Mouse (Mus musculus): ENCODE data around the gene Sgip1. TPM values are rescaled to one million over a fixed set of nuclear protein-coding genes. Genes with fewer than 3 reads are reported as not detected.

Gene Sgip1
- 69.0 and 78.3 TPM in 2 replicates for polyA plus RNA-seq (2015; fragmentation: Nextera tagmentation; extraction: Ambion mirVana)

DNA sequence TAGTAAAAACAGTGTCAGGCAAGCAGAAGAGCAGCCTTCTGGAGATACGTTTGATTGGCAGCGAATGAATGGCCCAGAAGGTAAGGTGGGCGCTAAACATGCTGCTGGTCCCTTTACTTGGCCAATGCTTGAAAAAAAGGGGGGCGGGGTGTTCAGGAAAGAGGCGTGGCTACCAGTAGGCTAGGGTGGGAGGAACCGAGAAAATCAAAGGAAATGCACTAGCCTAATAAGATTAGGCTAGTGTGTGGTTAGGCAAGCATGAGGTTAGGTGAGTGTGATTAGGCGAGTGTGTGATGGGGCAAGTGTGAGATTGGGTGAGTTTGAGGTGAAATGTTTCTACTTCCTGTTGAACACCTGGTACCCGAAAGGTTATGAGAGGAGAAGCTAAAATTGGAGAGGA lies at the start of gene Sgip1:
TSS of gene Sgip1 (plus strand) at position 11 of the 400 bp plus-strand sequence.
- WGBS: 72% methylated on average over 8 of the region's 8 CpGs
- H3K36me3 ChIP-seq: no peaks in the 10 kb centered on the region
- H3K4me3 ChIP-seq (replicated peaks): no peak within 1 kb of the TSS
- no peaks in the 10 kb centered on the region for H3K9me3 ChIP-seq (replicated peaks)
- no peaks in the 10 kb centered on the region for H3K4me1 ChIP-seq
- no peak within 1 kb of the TSS for H3K9ac ChIP-seq (replicated peaks)
- no peak within 1 kb of the TSS for H3K4me2 ChIP-seq
- no peaks in the 10 kb centered on the region for H3K27me3 ChIP-seq (replicated peaks)
- no peak within 1 kb of the TSS for H3K27ac ChIP-seq (replicated peaks)
- no peak for ATAC-seq (ENCODE audit: low FRiP score)

DNA sequence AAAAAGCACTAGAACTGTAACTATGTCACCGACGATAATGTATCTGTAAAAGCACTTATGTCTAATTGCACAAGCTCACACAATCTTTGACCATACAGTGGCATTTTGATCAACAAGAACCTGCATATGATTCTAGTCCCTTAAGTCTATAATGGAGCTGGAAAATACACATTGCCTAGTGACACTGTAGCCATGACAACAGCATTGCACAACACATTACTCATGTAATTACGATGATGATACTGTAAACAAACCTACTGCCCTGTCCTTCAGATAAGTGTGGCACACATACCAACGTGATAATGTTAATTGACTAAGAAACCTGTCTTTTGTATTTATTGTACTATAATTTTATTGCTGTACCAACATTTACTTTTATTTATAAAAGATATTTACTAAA lies 49.7 kb upstream of the Sgip1 start:
- no peak for ATAC-seq (ENCODE audit: low FRiP score)
- WGBS: 69% methylated on average over 4 of the region's 4 CpGs
- Histone ChIP-seq H3K4me3 (replicated peaks) (no peak overlapping the region), H3K4me1 (no peaks in the 10 kb centered on the region), H3K36me3 (no peaks in the 10 kb centered on the region), H3K4me2 (no peak overlapping the region), H3K9ac (replicated peaks) (no peak overlapping the region), H3K9me3 (replicated peaks) (no peaks in the 10 kb centered on the region), H3K27ac (replicated peaks) (no peak overlapping the region), H3K27me3 (replicated peaks) (no peaks in the 10 kb centered on the region)

- WGBS: 97% methylated on average over 7 of the region's 7 CpGs
- no peak overlapping the region for H3K9ac ChIP-seq (replicated peaks)
- H3K4me1 ChIP-seq: no peaks in the 10 kb centered on the region
- no peak overlapping the region for H3K4me2 ChIP-seq
- H3K27ac ChIP-seq (replicated peaks): no peak overlapping the region
- H3K4me3 ChIP-seq (replicated peaks): no peak overlapping the region
- H3K9me3 ChIP-seq (replicated peaks): no peaks in the 10 kb centered on the region
- no peak for ATAC-seq (ENCODE audit: low FRiP score)
- H3K27me3 ChIP-seq (replicated peaks): no peaks in the 10 kb centered on the region
- no peaks in the 10 kb centered on the region for H3K36me3 ChIP-seq
Measured at GRCm38 (mm10) chr4:102697966-102698365, 43.1 kb upstream of the Sgip1 start.

DNA sequence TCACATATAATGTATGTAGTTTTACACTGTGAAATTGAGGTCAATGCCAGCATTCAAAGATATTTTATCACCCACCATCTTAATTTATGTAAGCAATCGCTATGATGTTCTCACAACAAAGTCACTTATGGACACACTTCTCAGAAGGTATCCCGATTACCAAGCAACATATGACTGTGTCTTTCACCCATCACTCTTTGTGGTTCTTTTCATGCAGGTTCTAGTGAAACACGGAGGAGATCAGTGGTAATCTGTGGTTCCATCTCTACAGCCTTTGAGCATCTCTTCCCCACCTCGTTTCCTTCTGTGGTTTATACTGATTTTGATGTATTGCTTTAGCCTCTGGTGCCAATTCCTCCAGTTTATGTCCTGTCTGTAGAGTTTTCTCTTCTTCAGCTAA lies 29.4 kb upstream of the Sgip1 start:
- H3K4me2 ChIP-seq: no peak overlapping the region
- H3K27ac ChIP-seq (replicated peaks): no peak overlapping the region
- no peaks in the 10 kb centered on the region for H3K27me3 ChIP-seq (replicated peaks)
- H3K9ac ChIP-seq (replicated peaks): no peak overlapping the region
- no peak overlapping the region for H3K4me3 ChIP-seq (replicated peaks)
- H3K9me3 ChIP-seq (replicated peaks): no peaks in the 10 kb centered on the region
- no peaks in the 10 kb centered on the region for H3K36me3 ChIP-seq
- ATAC-seq (ENCODE audit: low FRiP score): no peak
- WGBS: 84% methylated on average over 4 of the region's 4 CpGs
- no peaks in the 10 kb centered on the region for H3K4me1 ChIP-seq

DNA sequence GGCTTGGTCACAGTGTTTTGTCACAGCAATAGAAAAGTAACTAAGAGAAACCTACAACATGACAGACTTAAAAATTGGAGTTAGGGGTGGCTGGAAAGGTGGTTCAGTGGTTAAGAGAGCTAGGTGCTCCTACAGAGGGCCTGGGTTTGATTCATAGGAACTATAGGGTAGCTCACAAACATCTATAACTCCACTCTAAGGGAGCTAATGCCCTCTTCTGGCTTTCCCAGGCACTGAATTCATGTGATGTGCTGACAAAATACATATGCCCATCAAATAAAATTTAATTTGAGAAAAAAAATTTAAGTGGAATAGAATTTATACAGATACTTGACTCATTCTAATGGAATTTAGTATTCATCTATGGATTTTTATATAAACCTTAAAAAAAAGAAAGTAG lies 25.6 kb upstream of the Sgip1 start:
- ATAC-seq (ENCODE audit: low FRiP score): no peak
- H3K4me3 ChIP-seq (replicated peaks): no peak overlapping the region
- H3K27ac ChIP-seq (replicated peaks): no peak overlapping the region
- H3K9ac ChIP-seq (replicated peaks): no peak overlapping the region
- H3K4me1 ChIP-seq: no peaks in the 10 kb centered on the region
- H3K9me3 ChIP-seq (replicated peaks): no peaks in the 10 kb centered on the region
- no peaks in the 10 kb centered on the region for H3K36me3 ChIP-seq
- no peak overlapping the region for H3K4me2 ChIP-seq
- no peaks in the 10 kb centered on the region for H3K27me3 ChIP-seq (replicated peaks)

DNA sequence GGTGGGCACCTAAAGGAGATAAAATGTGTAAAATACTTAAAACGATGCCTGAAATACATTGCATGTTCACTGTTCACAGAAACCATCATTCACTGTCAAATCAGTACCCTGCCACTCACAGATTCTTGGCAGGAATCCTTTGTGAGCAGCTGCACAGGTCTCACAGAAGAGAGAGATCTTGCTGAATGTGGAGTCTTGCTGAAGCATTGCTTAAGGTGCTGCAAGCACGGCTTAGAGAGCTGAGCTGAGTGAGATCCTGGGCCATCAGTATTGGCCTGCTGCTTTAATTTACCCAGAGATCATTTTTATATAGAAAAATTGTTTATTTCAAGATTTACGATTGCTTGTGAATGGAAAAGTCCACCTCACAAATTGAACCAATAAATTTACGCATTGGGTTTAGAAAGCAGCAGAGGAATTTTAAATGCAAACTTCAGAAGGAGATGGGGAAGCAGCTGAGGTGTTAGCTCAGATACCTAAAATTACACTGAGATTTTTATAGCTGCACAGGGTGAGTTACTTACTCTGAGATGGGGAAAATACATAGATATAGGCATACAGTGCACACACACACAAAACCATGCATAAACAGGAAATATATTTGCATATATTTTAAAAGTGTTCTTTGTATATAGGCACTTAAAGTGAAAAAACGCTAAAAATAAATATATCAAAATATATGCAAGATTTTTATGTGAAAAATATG lies 23.8 kb upstream of the Sgip1 start:
- Histone ChIP-seq H3K9ac (replicated peaks) (no peak overlapping the region), H3K4me2 (no peak overlapping the region), H3K27me3 (replicated peaks) (no peaks in the 10 kb centered on the region), H3K27ac (replicated peaks) (no peak overlapping the region), H3K9me3 (replicated peaks) (no peaks in the 10 kb centered on the region), H3K36me3 (no peaks in the 10 kb centered on the region), H3K4me3 (replicated peaks) (no peak overlapping the region), H3K4me1 (no peaks in the 10 kb centered on the region)
- 67% methylated on average over 5 of the region's 5 CpGs for WGBS
- no peak for ATAC-seq (ENCODE audit: low FRiP score)

DNA sequence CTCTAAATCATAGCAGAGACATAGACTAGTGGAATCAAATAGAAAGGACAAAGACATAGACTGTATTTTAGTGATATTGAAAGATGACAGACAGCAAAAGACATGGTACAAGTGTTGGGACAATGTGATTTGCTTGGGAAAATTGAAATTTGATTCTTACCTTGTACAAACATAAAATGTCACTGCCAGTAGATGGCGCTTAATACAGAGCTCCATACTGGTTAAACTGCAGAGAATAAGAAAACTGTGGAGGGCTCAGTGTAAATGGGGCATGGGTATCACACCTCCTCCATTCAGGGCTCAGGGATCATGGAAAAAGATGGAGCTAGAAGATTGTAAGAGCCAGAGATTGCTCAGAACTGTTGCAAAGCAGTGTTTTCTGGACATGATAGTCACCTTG lies 21.6 kb upstream of the Sgip1 start:
- H3K36me3 ChIP-seq: no peaks in the 10 kb centered on the region
- 13% methylated on average over 1 of the region's 1 CpGs for WGBS
- H3K27ac ChIP-seq (replicated peaks): no peak overlapping the region
- no peaks in the 10 kb centered on the region for H3K4me1 ChIP-seq
- ATAC-seq (ENCODE audit: low FRiP score): no peak
- no peak overlapping the region for H3K4me3 ChIP-seq (replicated peaks)
- H3K4me2 ChIP-seq: no peak overlapping the region
- H3K9me3 ChIP-seq (replicated peaks): no peaks in the 10 kb centered on the region
- no peak overlapping the region for H3K9ac ChIP-seq (replicated peaks)
- H3K27me3 ChIP-seq (replicated peaks): no peaks in the 10 kb centered on the region

- Histone ChIP-seq H3K4me1 (no peaks in the 10 kb centered on the region), H3K4me3 (replicated peaks) (no peak overlapping the region), H3K36me3 (no peaks in the 10 kb centered on the region), H3K27ac (replicated peaks) (no peak overlapping the region), H3K27me3 (replicated peaks) (no peaks in the 10 kb centered on the region), H3K9ac (replicated peaks) (no peak overlapping the region), H3K4me2 (no peak overlapping the region), H3K9me3 (replicated peaks) (no peaks in the 10 kb centered on the region)
- 97% methylated on average over 1 of the region's 1 CpGs for WGBS
- no peak for ATAC-seq (ENCODE audit: low FRiP score)
Measured at GRCm38 (mm10) chr4:102719951-102720350, 21.1 kb upstream of the Sgip1 start.

- no peak overlapping the region for H3K4me3 ChIP-seq (replicated peaks)
- WGBS: 80% methylated on average over 5 of the region's 5 CpGs
Measured at GRCm38 (mm10) chr4:102724442-102724841, 16.7 kb upstream of the Sgip1 start.

DNA sequence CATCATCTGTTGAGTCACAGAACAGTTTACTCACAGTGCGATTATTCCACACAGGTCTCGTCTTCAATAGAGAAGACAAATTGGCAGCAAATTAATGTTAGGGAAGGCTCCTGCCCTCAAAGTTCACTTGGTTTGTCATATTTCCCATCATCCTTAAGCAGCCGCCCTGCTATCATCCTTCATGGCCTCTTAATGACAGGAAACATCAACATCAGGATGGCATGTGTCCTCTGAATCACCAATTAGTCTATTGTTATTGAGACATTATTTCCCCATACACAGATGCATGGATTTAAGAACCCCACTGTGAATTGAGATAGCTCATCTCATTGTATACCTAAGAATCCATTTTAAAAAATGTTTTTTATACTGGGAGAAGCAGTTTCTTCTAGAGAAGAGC lies 10.1 kb upstream of the Sgip1 start:
- WGBS: 75% methylated on average over 3 of the region's 3 CpGs
- no peak overlapping the region for H3K4me2 ChIP-seq
- no peak for ATAC-seq (ENCODE audit: low FRiP score)

More at GRCm38 (mm10) chr4:102724442-102724841, 16.7 kb upstream of the Sgip1 start:
- no peak overlapping the region for H3K9ac ChIP-seq (replicated peaks)
- H3K27me3 ChIP-seq (replicated peaks): no peaks in the 10 kb centered on the region
- no peaks in the 10 kb centered on the region for H3K4me1 ChIP-seq
- no peaks in the 10 kb centered on the region for H3K9me3 ChIP-seq (replicated peaks)
- no peaks in the 10 kb centered on the region for H3K36me3 ChIP-seq
- no peak overlapping the region for H3K27ac ChIP-seq (replicated peaks)
- ATAC-seq (ENCODE audit: low FRiP score): no peak
- H3K4me2 ChIP-seq: no peak overlapping the region

DNA sequence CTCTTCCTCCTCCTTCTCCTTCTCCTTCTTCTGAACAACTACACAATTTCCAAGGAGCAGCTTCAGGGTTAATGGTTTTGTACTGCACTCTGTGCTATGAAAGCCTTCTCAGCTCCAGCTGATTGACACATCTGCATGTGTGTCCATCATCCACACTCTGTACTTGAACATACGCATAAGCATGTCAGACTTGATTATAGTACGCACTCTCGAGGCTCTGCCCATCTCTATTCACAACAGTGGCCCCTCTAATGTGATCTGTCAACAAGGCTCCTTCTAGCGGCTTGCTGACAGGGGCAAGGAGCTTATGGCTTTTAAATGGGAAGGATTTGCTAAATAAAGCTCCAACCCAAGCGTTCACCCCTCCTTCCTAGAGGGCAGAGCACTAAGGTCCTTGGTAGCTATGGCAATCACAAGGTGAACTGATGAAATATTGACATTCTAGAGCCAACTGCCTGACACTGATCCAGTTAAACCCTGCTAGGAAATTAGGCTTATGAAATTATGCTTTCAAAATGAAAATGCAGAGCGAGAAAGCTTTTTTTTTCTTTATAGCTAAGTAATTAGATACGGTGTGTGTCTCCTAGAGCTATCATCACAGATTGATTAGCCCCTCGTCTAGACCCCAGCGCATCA lies 7.0 kb upstream of the Sgip1 start:
- ATAC-seq (ENCODE audit: low FRiP score): no peak
- no peaks in the 10 kb centered on the region for H3K9me3 ChIP-seq (replicated peaks)

More for the DNA sequence above, 10.1 kb upstream of the Sgip1 start:
- Histone ChIP-seq H3K9me3 (replicated peaks) (no peaks in the 10 kb centered on the region), H3K4me3 (replicated peaks) (no peak overlapping the region), H3K9ac (replicated peaks) (no peak overlapping the region), H3K27me3 (replicated peaks) (no peaks in the 10 kb centered on the region), H3K4me1 (no peaks in the 10 kb centered on the region), H3K27ac (replicated peaks) (no peak overlapping the region), H3K36me3 (no peaks in the 10 kb centered on the region)

DNA sequence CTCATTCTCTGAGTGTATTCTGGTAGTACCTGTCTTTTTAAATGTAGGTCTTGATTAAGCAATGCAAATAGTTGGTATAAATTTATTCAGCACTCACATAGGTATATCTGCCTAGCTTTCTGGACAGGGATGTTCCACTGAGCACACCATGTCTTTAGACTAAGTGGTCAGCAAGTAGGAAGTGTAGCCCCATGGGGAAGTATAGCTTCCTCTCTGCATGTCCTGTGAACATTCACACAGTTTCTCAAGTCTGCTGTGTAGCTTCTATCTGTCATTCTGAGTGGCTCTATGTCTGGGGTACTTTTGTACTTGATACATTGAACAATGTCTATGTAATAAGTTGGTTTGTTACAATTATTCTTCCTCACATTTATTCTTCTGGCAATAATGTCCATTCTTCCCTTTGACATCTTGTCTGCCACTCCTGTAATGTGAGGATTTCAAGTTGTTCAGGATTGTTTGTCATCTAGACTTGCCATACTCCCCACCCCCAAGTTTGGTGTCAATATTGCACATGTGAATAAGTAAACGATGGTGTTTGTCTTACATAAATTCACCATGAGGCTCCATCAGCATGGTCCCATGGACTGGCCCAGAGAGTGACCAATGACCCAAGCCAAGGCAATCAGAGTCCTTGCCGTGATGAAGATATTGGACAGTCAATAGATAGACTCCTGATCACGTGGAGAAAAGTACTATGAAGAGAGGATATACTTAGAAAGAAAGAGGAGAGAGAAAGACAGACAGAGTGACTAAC lies 12.4 kb downstream of the Sgip1 start:
- Histone ChIP-seq H3K4me1 (no peaks in the 10 kb centered on the region), H3K27ac (replicated peaks) (no peak overlapping the region), H3K36me3 (no peaks in the 10 kb centered on the region), H3K9me3 (replicated peaks) (no peaks in the 10 kb centered on the region), H3K9ac (replicated peaks) (no peak overlapping the region), H3K27me3 (replicated peaks) (no peaks in the 10 kb centered on the region), H3K4me2 (no peak overlapping the region), H3K4me3 (replicated peaks) (no peak overlapping the region)
- no peak for ATAC-seq (ENCODE audit: low FRiP score)
- WGBS: 81% methylated on average over 3 of the region's 3 CpGs

More for the DNA sequence above, 7.0 kb upstream of the Sgip1 start:
- H3K27ac ChIP-seq (replicated peaks): no peak overlapping the region
- no peak overlapping the region for H3K9ac ChIP-seq (replicated peaks)
- H3K27me3 ChIP-seq (replicated peaks): no peaks in the 10 kb centered on the region
- WGBS: 64% methylated on average over 9 of the region's 9 CpGs
- H3K4me3 ChIP-seq (replicated peaks): no peak overlapping the region
- no peak overlapping the region for H3K4me2 ChIP-seq
- no peaks in the 10 kb centered on the region for H3K36me3 ChIP-seq
- no peaks in the 10 kb centered on the region for H3K4me1 ChIP-seq
